Mouse (Mus musculus) heart, embryonic 15.5 days (tissue): Measurements from ENCODE around the gene Rtp3. TPM values are rescaled to one million over a fixed set of nuclear protein-coding genes. Genes with fewer than 3 reads are reported as not detected.

Experiments
- ATAC-seq: fragments of 200-750 bp; cut with Nextera tagmentation; replicated peaks from 2 replicates; pipeline ENCODE4 v1.8.0; 2017; ENCODE audit warnings: low read depth, moderate TSS enrichment; ENCODE audit not compliant: insufficient number of reproducible peaks, insufficient read depth, low FRiP score
- H3K27ac ChIP-seq: fragments of 300-500 bp; sonication (generic); 2 replicates; pipeline ENCODE4 v1.5.1; 2015; ENCODE audit warnings: mild to moderate bottlenecking, inconsistent platforms
- H3K27me3 ChIP-seq: fragments of 300-500 bp; sonication (generic); 2 replicates; pipeline ENCODE4 v1.6.1; 2015; ENCODE audit warnings: inconsistent platforms
- H3K36me3 ChIP-seq: fragments of 300-500 bp; sonication (generic); 2 replicates; pipeline ENCODE4 v1.6.1; 2015; ENCODE audit warnings: mild to moderate bottlenecking, inconsistent platforms
- H3K4me1 ChIP-seq: fragments of 300-500 bp; sonication (generic); replicated peaks from 2 replicates; pipeline ENCODE4 v1.6.1; 2015; ENCODE audit warnings: inconsistent platforms
- H3K4me2 ChIP-seq: fragments of 300-500 bp; sonication (generic); 2 replicates; pipeline ENCODE4 v1.6.1; 2015; ENCODE audit warnings: inconsistent platforms, mild to moderate bottlenecking, moderate library complexity
- H3K4me3 ChIP-seq: fragments of 300-500 bp; sonication (generic); 2 replicates; pipeline ENCODE4 v1.5.1; 2015; ENCODE audit warnings: mild to moderate bottlenecking, inconsistent platforms
- H3K9ac ChIP-seq: fragments of 300-500 bp; sonication (generic); 2 replicates; pipeline ENCODE4 v1.6.1; 2015; ENCODE audit warnings: mild to moderate bottlenecking, inconsistent platforms
- H3K9me3 ChIP-seq: fragments of 300-500 bp; sonication (generic); replicated peaks from 2 replicates; pipeline ENCODE4 v1.6.1; 2016; ENCODE audit warnings: inconsistent platforms
- WGBS: fragments of 180-500 bp; shearing (Covaris S2); methylation state at CpG from one replicate; pipeline ENCODE4 v1.1.7; 2015; ENCODE audit warnings: mixed read lengths; 5-methylcytosine and 5-hydroxymethylcytosine counted together
- polyA plus RNA-seq: library from polyadenylated mRNA; unstranded; fragments of >200 nt; fragmentation: Nextera tagmentation; extraction: Ambion mirVana; gene quantifications from 2 replicates; pipeline ENCODE4 v1.2.1, GENCODE M21; 2015

Rtp3 gene
- polyA plus RNA-seq, 1 experiment from 2014 or later = 0.30 TPM

DNA sequence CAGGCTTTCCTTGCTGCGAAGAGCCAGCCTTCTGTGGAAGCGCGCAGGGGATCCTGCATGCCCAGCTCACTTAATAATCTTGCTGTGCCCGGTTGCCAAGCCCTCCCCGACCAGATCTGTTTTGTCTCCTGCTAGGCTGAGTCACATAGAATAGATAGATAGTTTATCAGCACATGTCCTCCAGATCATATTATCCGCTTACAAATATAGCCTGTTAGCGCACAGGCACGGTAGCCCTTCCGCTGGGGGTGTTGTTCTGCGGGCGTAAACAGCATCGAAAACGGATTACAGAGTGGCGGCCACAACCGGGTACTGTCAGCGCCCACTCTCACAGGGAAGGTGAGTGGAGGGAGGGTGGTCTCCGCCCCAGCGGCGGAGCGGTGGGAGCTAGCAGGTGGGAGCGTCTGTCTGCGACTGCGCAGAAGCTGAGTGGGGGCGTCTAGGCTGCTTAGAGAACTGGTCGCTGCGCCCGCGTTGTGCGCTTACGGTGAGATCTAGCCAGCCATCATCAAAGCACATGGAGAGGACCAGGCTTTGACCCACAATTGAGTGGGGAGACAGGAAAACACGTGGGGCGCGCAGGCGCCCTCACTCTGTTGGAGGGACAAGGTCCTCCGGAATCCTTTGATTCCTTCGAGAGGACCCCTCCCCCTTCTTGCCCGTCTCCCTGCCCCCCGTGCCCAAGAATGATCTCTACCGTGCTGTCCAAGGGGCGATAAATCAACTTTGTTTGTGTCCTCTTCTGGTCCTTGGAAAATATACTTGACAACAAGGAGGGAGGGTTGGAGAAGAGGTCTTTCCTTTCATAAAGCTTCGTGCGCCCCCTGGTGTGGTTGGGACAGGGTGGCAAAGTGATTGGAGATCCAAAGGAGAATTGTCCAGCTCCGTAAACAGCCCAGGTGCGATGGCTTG lies 36.6 kb downstream of the Rtp3 start:
- peak overlapping the region; percentile 62 for H3K4me3 ChIP-seq
- peaks cover 20% of the 10 kb centered on the region for H3K4me1 ChIP-seq
- peak overlapping the region; percentile 83 for H3K27ac ChIP-seq
- H3K36me3 ChIP-seq = no peaks in the 10 kb centered on the region
- peaks cover 6% of the 10 kb centered on the region; the same call in 1 of the 2 replicates for H3K27me3 ChIP-seq
- peak overlapping the region; percentile 95 for H3K4me2 ChIP-seq
- ATAC-seq = peak; percentile 68
- H3K9ac ChIP-seq = peak overlapping the region; percentile 58
- H3K9me3 ChIP-seq = no peaks in the 10 kb centered on the region
- 1% methylated on average over 44 of the region's 44 CpGs for WGBS

DNA sequence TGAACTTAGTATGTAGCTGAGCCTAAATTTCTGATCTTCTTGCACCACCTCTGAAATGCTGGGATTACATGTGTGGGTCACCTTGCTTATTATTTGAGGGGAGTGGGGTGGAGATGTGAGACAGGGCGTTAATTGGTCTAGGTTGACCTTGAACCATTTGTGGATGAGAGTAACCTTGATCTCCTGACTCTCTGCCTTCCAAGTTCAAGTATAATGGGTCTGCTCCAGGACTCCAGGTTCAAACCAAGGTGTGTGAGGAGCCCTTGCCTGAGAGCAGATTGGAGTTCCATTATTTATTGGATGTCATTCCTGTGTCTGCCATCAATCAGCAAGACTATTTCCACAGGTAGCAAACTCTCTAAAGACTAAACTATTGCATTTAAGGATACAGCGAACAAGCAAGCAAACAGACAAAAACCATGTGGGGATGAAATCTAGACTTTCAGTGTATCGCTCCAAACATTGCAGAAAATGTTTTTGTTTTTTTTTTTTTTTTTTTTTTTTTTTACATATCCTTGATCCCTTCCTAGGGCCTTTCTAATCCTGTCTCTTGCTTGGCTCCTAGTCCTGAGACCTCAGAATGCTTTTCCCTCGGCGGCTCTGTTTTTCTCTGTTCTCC lies 37.3 kb downstream of the Rtp3 start:
- Histone ChIP-seq H3K9ac (peak overlapping the region; percentile 58), H3K4me1 (peaks cover 22% of the 10 kb centered on the region), H3K27ac (peak overlapping the region; percentile 83), H3K4me2 (peak overlapping the region; percentile 95), H3K36me3 (no peaks in the 10 kb centered on the region), H3K27me3 (peaks cover 6% of the 10 kb centered on the region; the same call in 1 of the 2 replicates), H3K9me3 (no peaks in the 10 kb centered on the region), H3K4me3 (peak overlapping the region; percentile 62)
- no peak for ATAC-seq
- 49% methylated on average over 5 of the region's 5 CpGs for WGBS

DNA sequence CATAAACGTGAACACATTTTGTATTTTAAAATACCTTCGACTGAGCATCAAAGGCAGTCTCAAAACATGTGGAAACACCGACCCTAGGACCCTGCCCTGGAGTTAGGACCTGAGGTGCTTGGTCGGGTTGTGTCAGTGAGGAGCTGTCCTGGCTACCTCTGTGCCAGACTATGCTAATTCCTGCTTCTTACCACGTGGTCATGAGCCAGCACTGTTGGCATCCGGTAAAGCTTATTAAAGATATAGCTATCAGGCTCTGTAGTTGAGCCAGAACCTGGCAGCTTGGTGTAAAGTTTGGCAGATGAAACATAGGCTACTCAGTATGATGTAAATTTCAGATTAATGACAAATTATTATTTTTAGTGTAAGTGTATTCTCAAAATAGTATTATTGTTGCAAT lies 38.0 kb downstream of the Rtp3 start:
- no peak for ATAC-seq
- Histone ChIP-seq H3K9me3 (no peaks in the 10 kb centered on the region), H3K9ac (no peak overlapping the region), H3K27me3 (peaks cover 6% of the 10 kb centered on the region; the same call in 1 of the 2 replicates), H3K36me3 (no peaks in the 10 kb centered on the region), H3K4me2 (no peak overlapping the region), H3K27ac (peak overlapping the region; percentile 83), H3K4me3 (no peak overlapping the region), H3K4me1 (peaks cover 22% of the 10 kb centered on the region)
- WGBS = 36% methylated on average over 6 of the region's 6 CpGs

DNA sequence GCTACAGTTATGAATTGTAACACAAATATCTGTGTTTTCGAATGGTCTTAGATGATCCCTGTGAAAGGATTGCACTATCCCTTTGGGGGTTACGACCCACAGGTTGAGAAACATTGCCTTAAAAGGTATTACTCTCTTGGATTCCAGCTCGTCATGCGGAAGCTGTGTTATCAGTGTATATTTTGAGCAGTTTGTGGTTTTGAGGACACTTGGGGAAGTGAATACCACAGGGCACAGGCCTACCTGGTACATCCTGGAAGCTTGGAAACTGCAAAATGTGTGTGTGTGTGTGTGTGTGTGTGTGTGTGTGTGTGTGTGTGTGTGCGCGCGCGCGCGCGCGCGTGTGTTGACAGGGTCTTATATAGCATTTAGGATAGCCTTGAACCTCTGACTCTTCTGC lies 38.5 kb downstream of the Rtp3 start:
- H3K4me3 ChIP-seq = no peak overlapping the region
- H3K36me3 ChIP-seq = no peaks in the 10 kb centered on the region
- peaks cover 6% of the 10 kb centered on the region; the same call in 1 of the 2 replicates for H3K27me3 ChIP-seq
- H3K9ac ChIP-seq = no peak overlapping the region
- ATAC-seq = no peak
- peaks cover 26% of the 10 kb centered on the region for H3K4me1 ChIP-seq
- H3K9me3 ChIP-seq = no peaks in the 10 kb centered on the region
- WGBS = 81% methylated on average over 13 of the region's 13 CpGs
- no peak overlapping the region for H3K4me2 ChIP-seq
- H3K27ac ChIP-seq = no peak overlapping the region

DNA sequence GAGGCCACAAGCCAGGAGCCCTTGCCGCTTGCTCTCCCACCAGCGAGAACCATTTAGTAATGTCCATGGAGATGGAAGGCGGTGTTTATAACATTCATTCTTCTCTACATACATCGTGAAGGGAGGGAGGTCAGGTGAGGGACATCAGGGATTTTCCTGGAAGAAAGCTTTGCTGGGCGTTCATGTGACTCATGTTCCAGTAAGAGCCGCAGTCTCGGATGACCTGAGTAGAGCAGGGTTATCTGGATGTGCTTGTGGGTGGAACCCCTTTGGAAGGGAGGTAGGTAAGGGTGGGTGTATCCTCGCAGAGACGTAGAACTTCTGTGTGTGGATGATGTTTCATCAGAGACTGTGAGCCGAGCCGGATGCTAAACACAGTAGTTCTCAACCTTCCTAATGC lies 39.0 kb downstream of the Rtp3 start, which contains the start of gene Lrrc2:
Gene Lrrc2, plus strand, starts transcription at position 149 of the 400 bp plus-strand sequence.
- H3K9me3 ChIP-seq = no peaks in the 10 kb centered on the region

DNA sequence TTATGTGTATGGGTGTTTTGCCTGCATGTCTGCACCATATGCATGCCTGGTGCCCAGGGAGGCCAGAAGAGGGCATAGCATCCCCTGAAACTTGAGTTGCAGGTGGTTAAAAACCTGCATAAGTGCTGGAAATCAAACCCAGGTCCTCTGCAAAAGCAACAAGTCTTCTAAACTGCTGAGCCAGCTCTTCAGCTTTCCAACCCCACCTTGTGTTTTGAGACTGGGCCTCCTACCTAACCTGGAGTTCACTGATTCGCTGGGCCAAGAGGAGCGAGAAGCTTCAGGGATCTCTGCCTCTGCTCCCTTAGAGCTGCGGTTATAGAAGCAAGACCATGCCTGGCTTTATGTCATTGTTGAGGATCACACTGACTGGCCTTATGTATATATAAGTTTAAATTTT lies 40.3 kb downstream of the Rtp3 start:
- Histone ChIP-seq H3K27ac (no peak overlapping the region), H3K27me3 (peaks cover 18% of the 10 kb centered on the region), H3K4me1 (peaks cover 33% of the 10 kb centered on the region), H3K9me3 (no peaks in the 10 kb centered on the region), H3K9ac (no peak overlapping the region), H3K36me3 (no peaks in the 10 kb centered on the region), H3K4me2 (no peak overlapping the region), H3K4me3 (no peak overlapping the region)
- ATAC-seq = no peak
- WGBS = 93% methylated on average over 3 of the region's 3 CpGs

More for the DNA sequence above, 39.0 kb downstream of the Rtp3 start, which contains the start of gene Lrrc2:
- Histone ChIP-seq H3K27me3 (peaks cover 11% of the 10 kb centered on the region; the same call in 1 of the 2 replicates), H3K4me3 (no peak within 1 kb of the TSS), H3K36me3 (no peaks in the 10 kb centered on the region), H3K4me1 (peaks cover 30% of the 10 kb centered on the region), H3K27ac (no peak within 1 kb of the TSS), H3K4me2 (no peak within 1 kb of the TSS), H3K9ac (no peak within 1 kb of the TSS)
- ATAC-seq = no peak
- 61% methylated on average over 11 of the region's 11 CpGs for WGBS

DNA sequence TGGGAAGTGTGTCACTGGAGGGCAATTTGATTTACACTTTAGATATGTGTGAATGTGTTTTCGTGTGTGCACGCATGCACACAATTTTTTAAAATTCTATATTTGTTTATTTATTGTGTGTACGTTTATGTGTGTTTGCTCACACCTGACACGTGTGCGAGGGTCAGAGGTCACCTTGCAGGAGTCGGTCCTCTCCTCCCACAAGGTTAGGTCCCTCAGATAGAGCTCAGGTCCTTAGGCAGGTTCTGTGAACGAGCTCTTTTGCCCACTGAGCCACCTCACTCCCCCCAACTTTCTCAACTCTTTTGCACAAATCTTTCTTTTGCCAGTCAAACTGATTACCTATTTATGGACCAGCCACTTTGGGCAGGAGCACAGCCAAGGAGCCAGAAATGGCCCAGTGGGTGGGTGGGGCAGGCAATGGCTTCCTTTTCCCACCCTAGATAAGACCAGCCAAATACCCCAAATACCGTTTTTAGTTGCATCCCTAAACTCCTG lies 41.5 kb downstream of the Rtp3 start:
- Histone ChIP-seq H3K9ac (no peak overlapping the region), H3K27me3 (peaks cover 25% of the 10 kb centered on the region), H3K4me2 (no peak overlapping the region), H3K36me3 (no peaks in the 10 kb centered on the region), H3K4me3 (no peak overlapping the region), H3K27ac (peak overlapping the region; percentile 41; the same call in 1 of the 2 replicates), H3K4me1 (peaks cover 36% of the 10 kb centered on the region), H3K9me3 (no peaks in the 10 kb centered on the region)
- ATAC-seq = no peak
- 45% methylated on average over 8 of the region's 8 CpGs for WGBS

DNA sequence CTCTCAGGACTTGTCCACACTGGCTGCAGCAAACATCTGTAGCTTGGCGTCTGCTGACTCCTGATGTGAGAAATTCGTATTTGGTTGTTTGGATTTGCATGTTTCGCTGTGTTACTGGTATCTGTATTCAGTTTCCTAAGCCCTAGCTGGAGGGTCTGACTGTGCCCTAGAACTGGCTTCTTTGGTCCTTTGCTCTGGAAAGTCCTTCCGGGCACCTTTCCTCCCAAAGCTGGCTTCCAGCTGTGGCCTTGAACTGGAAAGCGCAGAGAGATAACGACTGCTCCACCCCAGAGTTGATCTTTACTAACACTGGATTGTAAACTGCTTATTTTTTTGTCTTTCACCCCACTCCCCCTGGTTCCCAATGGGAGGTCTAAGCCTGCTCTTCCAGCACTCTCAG lies 42.5 kb downstream of the Rtp3 start:
- peaks cover 32% of the 10 kb centered on the region for H3K4me1 ChIP-seq
- no peak overlapping the region for H3K27ac ChIP-seq
- ATAC-seq = no peak
- H3K4me2 ChIP-seq = no peak overlapping the region
- no peak overlapping the region for H3K9ac ChIP-seq
- peaks cover 25% of the 10 kb centered on the region for H3K27me3 ChIP-seq
- H3K9me3 ChIP-seq = no peaks in the 10 kb centered on the region
- no peaks in the 10 kb centered on the region for H3K36me3 ChIP-seq
- no peak overlapping the region for H3K4me3 ChIP-seq
- 71% methylated on average over 6 of the region's 6 CpGs for WGBS

DNA sequence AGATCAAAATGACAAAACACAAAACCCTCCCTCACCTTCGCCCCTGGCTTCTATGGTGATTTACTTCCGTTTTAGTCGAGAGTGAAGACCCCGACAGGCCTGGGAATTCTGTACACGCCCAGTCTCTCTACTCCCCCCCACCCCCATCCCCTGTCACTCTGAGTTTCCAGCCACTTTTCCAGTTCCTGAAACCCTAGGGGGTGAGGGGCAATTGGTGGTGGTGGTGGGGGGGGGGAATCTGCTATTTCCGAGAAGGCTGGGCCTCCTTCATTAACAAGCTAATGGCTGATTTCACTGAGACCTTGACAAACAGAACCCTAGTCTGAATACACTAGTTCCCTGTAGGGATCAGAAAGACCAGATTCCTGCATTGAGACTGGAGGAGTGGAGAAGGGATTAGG lies 43.1 kb downstream of the Rtp3 start:
- WGBS = 47% methylated on average over 6 of the region's 6 CpGs
- no peak overlapping the region for H3K4me2 ChIP-seq
- H3K4me3 ChIP-seq = no peak overlapping the region
- ATAC-seq = no peak
- peaks cover 26% of the 10 kb centered on the region for H3K4me1 ChIP-seq
- H3K9me3 ChIP-seq = no peaks in the 10 kb centered on the region
- H3K27me3 ChIP-seq = peaks cover 25% of the 10 kb centered on the region
- H3K27ac ChIP-seq = no peak overlapping the region
- no peak overlapping the region for H3K9ac ChIP-seq
- H3K36me3 ChIP-seq = no peaks in the 10 kb centered on the region

DNA sequence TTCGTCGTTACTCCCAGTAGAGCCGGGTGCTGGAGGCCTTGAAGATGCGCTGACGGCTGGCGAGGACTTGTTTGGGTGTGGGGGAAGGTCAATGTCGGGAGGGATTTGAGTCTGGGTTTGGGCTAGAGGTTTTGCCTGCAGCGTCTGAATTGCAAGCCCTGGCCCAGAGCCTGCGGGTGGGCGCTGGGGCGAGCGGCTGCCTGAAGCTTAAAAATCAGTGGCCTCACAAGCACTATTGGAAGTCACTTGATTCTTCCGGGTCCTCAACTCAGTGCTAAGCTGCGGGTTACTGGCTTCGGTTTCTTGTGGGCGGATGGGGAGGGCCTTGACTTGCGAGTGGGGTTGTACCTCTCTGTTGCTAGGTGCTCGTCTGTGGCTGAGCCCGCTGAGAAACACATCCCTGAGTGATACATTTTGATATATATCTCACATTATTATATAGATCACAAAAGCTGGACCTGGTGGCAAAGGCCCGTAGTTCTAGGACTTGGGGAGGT lies 43.8 kb downstream of the Rtp3 start:
- Histone ChIP-seq H3K27ac (no peak overlapping the region), H3K4me1 (peaks cover 21% of the 10 kb centered on the region), H3K36me3 (no peaks in the 10 kb centered on the region), H3K9me3 (no peaks in the 10 kb centered on the region), H3K4me2 (peak overlapping the region; percentile 24; the same call in 1 of the 2 replicates), H3K4me3 (no peak overlapping the region), H3K27me3 (peaks cover 25% of the 10 kb centered on the region), H3K9ac (no peak overlapping the region)
- no peak for ATAC-seq
- WGBS = 34% methylated on average over 20 of the region's 20 CpGs

DNA sequence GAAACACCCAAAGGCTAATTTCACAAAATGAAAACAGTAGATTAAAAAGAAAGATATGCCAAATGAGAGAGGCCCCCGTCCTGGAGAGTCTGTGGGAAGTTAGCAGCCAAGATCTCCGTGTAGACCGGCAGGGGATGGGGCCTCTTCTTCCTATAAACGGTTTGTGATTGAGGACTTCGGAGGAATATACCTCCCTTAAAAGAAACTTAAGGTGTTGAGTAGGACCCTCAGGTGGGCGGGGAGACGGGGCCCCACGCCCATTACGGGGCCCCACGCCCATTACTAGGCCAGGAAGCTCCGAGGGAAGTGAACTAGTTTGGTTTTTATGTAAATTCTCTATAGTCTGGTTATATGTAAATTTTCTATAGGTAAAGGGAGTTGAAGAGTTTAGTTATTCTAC lies 44.5 kb downstream of the Rtp3 start, which contains the start of gene Tdgf1:
Gene Tdgf1, minus strand, starts transcription at position 233 of the 400 bp plus-strand sequence.
- ATAC-seq = no peak
- Histone ChIP-seq H3K9ac (no peak within 1 kb of the TSS), H3K9me3 (no peaks in the 10 kb centered on the region), H3K27ac (no peak within 1 kb of the TSS), H3K27me3 (peaks cover 25% of the 10 kb centered on the region), H3K36me3 (no peaks in the 10 kb centered on the region), H3K4me3 (no peak within 1 kb of the TSS), H3K4me2 (peak within 1 kb of the TSS; percentile 24; the same call in 1 of the 2 replicates), H3K4me1 (peaks cover 21% of the 10 kb centered on the region)
- WGBS = 36% methylated on average over 11 of the region's 11 CpGs
